ENCODE assay signal across 42 mouse cellular contexts in the genomic region with DNA sequence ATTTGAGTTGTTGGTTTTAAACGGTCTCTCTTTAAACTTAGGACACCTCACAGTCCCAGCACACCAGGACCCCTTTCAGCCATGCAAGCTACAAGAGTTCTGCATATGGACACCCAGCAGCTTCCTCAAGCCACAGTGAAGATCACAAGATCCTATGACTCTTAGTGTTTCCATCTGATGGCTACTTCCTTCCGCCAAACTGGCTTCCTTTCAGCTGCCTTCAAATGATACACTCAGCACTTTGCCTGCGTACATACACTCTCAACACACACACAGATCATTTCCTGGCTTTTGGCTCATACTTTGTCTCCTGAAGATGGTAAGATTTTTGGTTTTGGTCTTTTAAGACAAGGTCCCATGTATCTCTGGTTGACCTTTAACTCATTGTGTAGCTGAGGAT. TPM values are rescaled to one million over a fixed set of nuclear protein-coding genes. Genes with fewer than 3 reads are reported as not detected.
DNase-seq lines count a peak whose midpoint lies in the region; ATAC-seq and TF ChIP-seq lines count a peak whose summit lies in the region.
"Had no signal": no experiment of that assay in that cellular context is flagged by ENCODE, and none has a peak within 500 bp of the region (broad histone marks: within the 10 kb centered on the region; RNA-seq: fewer than 3 reads in every experiment).

No protein-coding gene starts in this region.

- TF ChIP-seq CTCF in layer of hippocampus, adult 2 months (conservative IDR thresholded peaks at IDR 0.05), result no peak

- peak; percentile 23 for DNase-seq in layer of hippocampus, adult 9-11 months
- DNase-seq in layer of hippocampus, adult 2 months (ENCODE audit: low spot score in 2 of 2), result no peak
- DNase-seq in CD4-positive helper T cell, adult 2 months (ENCODE audit: low read depth, low spot score), result peak; percentile 20
- DNase-seq in embryonic facial prominence, embryonic 10.5 days (ENCODE audit: low spot score), result no peak
- no peak for DNase-seq in cerebellum, postnatal 36 days
- no peak for DNase-seq in thymus, adult 18-20 months
- DNase-seq: adrenal gland, adult 2 months; cerebellum, adult 11-12 months; cerebellum, postnatal 14 days; embryo, embryonic 11 days; gastrocnemius, adult 2 months; gastrocnemius, postnatal 36 days; heart, postnatal 10 days; kidney, postnatal 25 days; lung, embryonic 14.5 days; lung, postnatal 14 days; thymus, postnatal 25 days had no signal

- H3K4me1 ChIP-seq in brown adipose tissue, adult 24 weeks (ENCODE audit: control insufficient read depth, insufficient read depth, insufficient read length, low read length), result peaks cover 2% of the 10 kb centered on the region; the same call in 1 of the 2 replicates
- H3K4me1 ChIP-seq in embryonic facial prominence, embryonic 10.5 days, result peaks cover 20% of the 10 kb centered on the region

- peak; percentile 10; the same call in 1 of the 2 replicates for ATAC-seq in megakaryocyte progenitor cell, adult 5-6 weeks (replicated peaks; ENCODE audit: poor library complexity)
- ATAC-seq: activated CD4-positive, CD25-positive, alpha-beta regulatory T cell, adult 4 months; forebrain, embryonic 15.5 days; hindbrain, postnatal 0 days; intestine, embryonic 16.5 days; midbrain, embryonic 13.5 days had no signal

- no peak overlapping the region for H3K27ac ChIP-seq in layer of hippocampus, adult 2 months
- peak overlapping the region; percentile 64 for H3K27ac ChIP-seq in brown adipose tissue, adult 24 weeks (replicated peaks; ENCODE audit: low read depth, low read length)
- H3K27ac ChIP-seq in embryonic facial prominence, embryonic 10.5 days (replicated peaks), result no peak overlapping the region
- H3K27ac ChIP-seq: embryonic facial prominence, embryonic 13.5 days; forebrain, embryonic 10.5 days; forebrain, embryonic 15.5 days; heart, embryonic 13.5 days; hindbrain, embryonic 10.5 days; hindbrain, postnatal 0 days; limb, embryonic 13.5 days; liver, embryonic 14.5 days; midbrain, embryonic 13.5 days; stomach, embryonic 15.5 days had no signal

- no peaks in the 10 kb centered on the region for H3K36me3 ChIP-seq in embryonic facial prominence, embryonic 10.5 days (replicated peaks)
- H3K36me3 ChIP-seq: embryonic facial prominence, embryonic 13.5 days; forebrain, embryonic 10.5 days; forebrain, embryonic 15.5 days; heart, embryonic 13.5 days; hindbrain, embryonic 10.5 days; limb, embryonic 13.5 days; midbrain, embryonic 13.5 days; stomach, embryonic 15.5 days had no signal

- H3K27me3 ChIP-seq in embryonic facial prominence, embryonic 10.5 days (replicated peaks; ENCODE audit: low read depth, poor library complexity, severe bottlenecking), result no peaks in the 10 kb centered on the region
- H3K27me3 ChIP-seq: embryonic facial prominence, embryonic 13.5 days; forebrain, embryonic 15.5 days; limb, embryonic 13.5 days; midbrain, embryonic 13.5 days; stomach, embryonic 15.5 days had no signal

- WGBS in embryonic facial prominence, embryonic 10.5 days, result 93% methylated on average over 3 of the region's 3 CpGs

- H3K4me3 ChIP-seq in layer of hippocampus, adult 2 months, result no peak overlapping the region
- H3K4me3 ChIP-seq in brown adipose tissue, adult 24 weeks (ENCODE audit: insufficient read depth, low read depth, low read length), result no peak overlapping the region
- H3K4me3 ChIP-seq in embryonic facial prominence, embryonic 10.5 days, result no peak overlapping the region
- H3K4me3 ChIP-seq: embryonic facial prominence, embryonic 13.5 days; forebrain, embryonic 10.5 days; forebrain, embryonic 15.5 days; gastrocnemius, adult 2 months; heart, embryonic 13.5 days; hindbrain, embryonic 10.5 days; limb, embryonic 13.5 days; megakaryocyte, embryonic 14.5 days; midbrain, embryonic 13.5 days; stomach, embryonic 15.5 days had no signal

- H3K9me3 ChIP-seq in embryonic facial prominence, embryonic 10.5 days, result no peaks in the 10 kb centered on the region
- H3K9me3 ChIP-seq: embryonic facial prominence, embryonic 13.5 days; forebrain, embryonic 10.5 days; forebrain, embryonic 15.5 days; heart, embryonic 13.5 days; hindbrain, embryonic 10.5 days; limb, embryonic 13.5 days; megakaryocyte, embryonic 14.5 days; midbrain, embryonic 13.5 days; stomach, embryonic 15.5 days had no signal

RNA-seq across cellular contexts. Expression of gene Snx8, which starts 3.6 kb away (rescaled TPM):
- 10 to 100 TPM in 1 of 2 experiments, 1 to 10 TPM in 1; 9.8 to 12.1 TPM for total RNA-seq in layer of hippocampus, adult 2 months (2021)
- 5.5 and 8.9 TPM in 2 replicates for polyA plus RNA-seq in brown adipose tissue, adult 24 weeks (2012; ENCODE audit: insufficient read depth, insufficient read length, missing spikeins)
- total RNA-seq in megakaryocyte progenitor cell, adult 5-6 weeks (2015), result 5.5 and 8.5 TPM in 2 replicates
- total RNA-seq in megakaryocyte progenitor cell, adult 5-6 weeks (2017), result 7.0 and 7.2 TPM in 2 replicates
- 26.3 and 27.7 TPM in 2 replicates for polyA plus RNA-seq in embryonic facial prominence, embryonic 10.5 days (2016; fragmentation: Nextera tagmentation; extraction: Ambion mirVana)

RNA-seq across cellular contexts. Expression of gene Eif3b, which starts 26.4 kb away (rescaled TPM):
- 10 to 100 TPM; 83.9 to 86.7 TPM for total RNA-seq in layer of hippocampus, adult 2 months (2021)
- 75.9 and 78.3 TPM in 2 replicates for polyA plus RNA-seq in brown adipose tissue, adult 24 weeks (2012; ENCODE audit: insufficient read depth, insufficient read length, missing spikeins)
- 250 and 268 TPM in 2 replicates for total RNA-seq in megakaryocyte progenitor cell, adult 5-6 weeks (2015)
- 158 and 226 TPM in 2 replicates for total RNA-seq in megakaryocyte progenitor cell, adult 5-6 weeks (2017)
- 167 and 183 TPM in 2 replicates for polyA plus RNA-seq in embryonic facial prominence, embryonic 10.5 days (2016; fragmentation: Nextera tagmentation; extraction: Ambion mirVana)

RNA-seq across cellular contexts. Expression of gene Gm4869, which starts 52.7 kb away (rescaled TPM):
- not detected for total RNA-seq in layer of hippocampus, adult 2 months (2021)
- polyA plus RNA-seq in brown adipose tissue, adult 24 weeks (2012; ENCODE audit: insufficient read depth, insufficient read length, missing spikeins), result not detected in 2 replicates
- not detected in 2 replicates for total RNA-seq in megakaryocyte progenitor cell, adult 5-6 weeks (2015)
- total RNA-seq in megakaryocyte progenitor cell, adult 5-6 weeks (2017), result not detected in 2 replicates
- not detected in 2 replicates for polyA plus RNA-seq in embryonic facial prominence, embryonic 10.5 days (2016; fragmentation: Nextera tagmentation; extraction: Ambion mirVana)
- total RNA-seq: CH12.LX; gastrocnemius, adult 2 months; gastrocnemius, postnatal 36 days; heart, adult 8-10 months; heart, postnatal 10 days; hindbrain, postnatal 0 days; layer of hippocampus, adult 18-20 months; layer of hippocampus, postnatal 25 days; left cerebral cortex, adult 8-10 months; left cerebral cortex, postnatal 36 days; monocyte, adult 5-6 weeks had no signal
- polyA plus RNA-seq: activated CD4-positive, CD25-positive, alpha-beta regulatory T cell, adult 4 months; embryonic facial prominence, embryonic 13.5 days; forebrain, embryonic 10.5 days; forebrain, embryonic 15.5 days; hindbrain, embryonic 10.5 days; hindbrain, postnatal 0 days; intestine, embryonic 16.5 days; kidney, embryonic 14.5 days; limb, embryonic 13.5 days; lung, embryonic 14.5 days; midbrain, embryonic 13.5 days; neural tube, embryonic 14.5 days; small intestine, adult 2 months; stomach, embryonic 15.5 days had no signal

Comparison
In these comparisons a context has a peak if more than half of its experiments do, and no peak if none do; other contexts are left out.
1. DNase-seq: peak in layer of hippocampus, adult 9-11 months (single experiment) and CD4-positive helper T cell, adult 2 months (single experiment); none in layer of hippocampus, adult 2 months (0 of 2), embryonic facial prominence, embryonic 10.5 days (single experiment), cerebellum, postnatal 36 days (0 of 2) and thymus, adult 18-20 months (0 of 2).